In genomic region chr6:127683561-127683960, GRCm38 (mm10) we compare ENCODE assay signal across 20 mouse cellular contexts.
DNase-seq lines count a peak whose midpoint lies in the region; ATAC-seq and TF ChIP-seq lines count a peak whose summit lies in the region.
"Had no signal": no experiment of that assay in that cellular context is flagged by ENCODE, and none has a peak within 500 bp of the region (broad histone marks: within the 10 kb centered on the region; RNA-seq: fewer than 3 reads in every experiment).

No protein-coding gene starts in this region.

- TF ChIP-seq CTCF in brain, embryonic 14.5 days (IDR thresholded peaks at IDR 0.05; ENCODE audit: borderline replicate concordance, extremely low read depth, insufficient read depth, insufficient read length): no peak

- 60% methylated on average over 8 of the region's 8 CpGs for WGBS in hindbrain, embryonic 15.5 days
- WGBS in hindbrain, embryonic 11.5 days: 73% methylated on average over 8 of the region's 8 CpGs
- WGBS in embryonic facial prominence, embryonic 10.5 days: 68% methylated on average over 8 of the region's 8 CpGs
- whole genome bisulfite sequencing in forebrain, embryonic 10.5 days: 72% methylated on average over 8 of the region's 8 CpGs

- no peak overlapping the region for H3K4me2 ChIP-seq in hindbrain, embryonic 15.5 days
- H3K4me2 ChIP-seq in hindbrain, embryonic 11.5 days (replicated peaks; ENCODE audit: low read depth, low read length): no peak overlapping the region
- H3K4me2 ChIP-seq: forebrain, embryonic 15.5 days; lung, embryonic 15.5 days; midbrain, embryonic 12.5 days had no signal

- DNase-seq in hindbrain, embryonic 11.5 days (ENCODE audit: low spot score): no peak
- DNase-seq in ZHBTc4 (ENCODE audit: low read depth, low spot score): peak; percentile 30
- peak; percentile 78 for DNase-seq in brain, embryonic 14.5 days (ENCODE audit: low read depth)
- peak; percentile 51 for DNase-seq in lung, postnatal 14 days
- no peak for DNase-seq in embryonic facial prominence, embryonic 10.5 days (ENCODE audit: low spot score)
- DNase-seq in retina, postnatal 1 day: no peak
- DNase-seq in forebrain, embryonic 10.5 days (ENCODE audit: extremely low spot score, low spot score): no peak
- DNase-seq: cerebellum, adult 9-10 months; gastrocnemius, adult 2 months; heart, postnatal 36 days; kidney, adult 11 months; kidney, postnatal 14 days; layer of hippocampus, adult 9-11 months; liver; thymus, adult 2 months had no signal

- no peak overlapping the region for H3K4me3 ChIP-seq in hindbrain, embryonic 15.5 days
- H3K4me3 ChIP-seq in hindbrain, embryonic 11.5 days (ENCODE audit: low read depth, low read length): no peak overlapping the region
- no peak overlapping the region for H3K4me3 ChIP-seq in embryonic facial prominence, embryonic 10.5 days
- H3K4me3 ChIP-seq in forebrain, embryonic 10.5 days: no peak overlapping the region
- H3K4me3 ChIP-seq: forebrain, embryonic 15.5 days; gastrocnemius, adult 2 months; heart, embryonic 10.5 days; lung, embryonic 15.5 days; midbrain, embryonic 12.5 days had no signal

- H3K36me3 ChIP-seq in hindbrain, embryonic 15.5 days: no peaks in the 10 kb centered on the region
- no peaks in the 10 kb centered on the region for H3K36me3 ChIP-seq in hindbrain, embryonic 11.5 days (ENCODE audit: control insufficient read depth, insufficient read depth, low read length)
- no peaks in the 10 kb centered on the region for H3K36me3 ChIP-seq in embryonic facial prominence, embryonic 10.5 days (replicated peaks)
- no peaks in the 10 kb centered on the region for H3K36me3 ChIP-seq in forebrain, embryonic 10.5 days (replicated peaks)
- H3K36me3 ChIP-seq: forebrain, embryonic 15.5 days; heart, embryonic 10.5 days; lung, embryonic 15.5 days; midbrain, embryonic 12.5 days had no signal

- no peak; the same call in 1 of the 2 replicates for ATAC-seq in hindbrain, embryonic 15.5 days (ENCODE audit: low FRiP score, low read depth)
- ATAC-seq in hindbrain, embryonic 11.5 days (ENCODE audit: low FRiP score): no peak
- ATAC-seq: forebrain, embryonic 15.5 days had no signal

- H3K4me1 ChIP-seq in hindbrain, embryonic 15.5 days (replicated peaks): peaks cover 30% of the 10 kb centered on the region
- H3K4me1 ChIP-seq in hindbrain, embryonic 11.5 days (replicated peaks; ENCODE audit: control insufficient read depth, insufficient read depth, low read length): no peaks in the 10 kb centered on the region
- H3K4me1 ChIP-seq in embryonic facial prominence, embryonic 10.5 days: no peaks in the 10 kb centered on the region
- no peaks in the 10 kb centered on the region for H3K4me1 ChIP-seq in forebrain, embryonic 10.5 days

- no peak for TF ChIP-seq POLR2A in brain, embryonic 14.5 days (IDR thresholded peaks at IDR 0.05; ENCODE audit: borderline replicate concordance, extremely low read depth, insufficient read depth, insufficient read length, poor library complexity, severe bottlenecking)

- peak overlapping the region; percentile 47 for H3K27ac ChIP-seq in hindbrain, embryonic 15.5 days (replicated peaks)
- H3K27ac ChIP-seq in hindbrain, embryonic 11.5 days (ENCODE audit: low read depth, low read length): no peak overlapping the region
- no peak overlapping the region for H3K27ac ChIP-seq in embryonic facial prominence, embryonic 10.5 days (replicated peaks)
- H3K27ac ChIP-seq in forebrain, embryonic 10.5 days: no peak overlapping the region
- H3K27ac ChIP-seq: forebrain, embryonic 15.5 days; gastrocnemius, adult 2 months; heart, embryonic 10.5 days; lung, embryonic 15.5 days; midbrain, embryonic 12.5 days had no signal

- H3K9ac ChIP-seq in hindbrain, embryonic 15.5 days: no peak overlapping the region
- no peak overlapping the region for H3K9ac ChIP-seq in hindbrain, embryonic 11.5 days (ENCODE audit: low read depth, low read length)
- H3K9ac ChIP-seq: forebrain, embryonic 15.5 days; lung, embryonic 15.5 days; midbrain, embryonic 12.5 days had no signal

- H3K27me3 ChIP-seq in hindbrain, embryonic 15.5 days: no peaks in the 10 kb centered on the region
- no peaks in the 10 kb centered on the region for H3K27me3 ChIP-seq in hindbrain, embryonic 11.5 days (ENCODE audit: control insufficient read depth, insufficient read depth, low read length)
- H3K27me3 ChIP-seq in embryonic facial prominence, embryonic 10.5 days (replicated peaks; ENCODE audit: low read depth, poor library complexity, severe bottlenecking): peaks cover 8% of the 10 kb centered on the region; the same call in 1 of the 2 replicates
- no peaks in the 10 kb centered on the region for H3K27me3 ChIP-seq in forebrain, embryonic 10.5 days (ENCODE audit: poor library complexity, severe bottlenecking)
- H3K27me3 ChIP-seq: forebrain, embryonic 15.5 days had no signal

- H3K9me3 ChIP-seq in hindbrain, embryonic 15.5 days: no peaks in the 10 kb centered on the region
- no peaks in the 10 kb centered on the region for H3K9me3 ChIP-seq in hindbrain, embryonic 11.5 days (ENCODE audit: control insufficient read depth, low read length)
- H3K9me3 ChIP-seq in embryonic facial prominence, embryonic 10.5 days: no peaks in the 10 kb centered on the region
- H3K9me3 ChIP-seq in forebrain, embryonic 10.5 days: no peaks in the 10 kb centered on the region
- H3K9me3 ChIP-seq: forebrain, embryonic 15.5 days; heart, embryonic 10.5 days; lung, embryonic 15.5 days; midbrain, embryonic 12.5 days had no signal

Comparison
In these comparisons a context has a peak if more than half of its experiments do, and no peak if none do; other contexts are left out.
1. DNase-seq: peak in ZHBTc4 (single experiment), brain, embryonic 14.5 days (single experiment) and lung, postnatal 14 days (single experiment); none in hindbrain, embryonic 11.5 days (single experiment), embryonic facial prominence, embryonic 10.5 days (single experiment), retina, postnatal 1 day (single experiment) and forebrain, embryonic 10.5 days (single experiment).